Mouse (Mus musculus) embryo, embryonic 9.5 days (tissue): ENCODE measurements around the gene Urb1.

ENCODE experiments used
- DNase-seq: peaks from one replicate; pipeline ENCODE4 v3.0.0-alpha.2; 2017; ENCODE audit errors: extremely low spot score

Urb1 gene

GRCm38 (mm10) chr16:90809975-90810715, at the start of gene Urb1:
TSS of gene Urb1 (minus strand) at chr16:90810413.
- DNase-seq, result peak; percentile 99

- DNase-seq, result no peak
Observed at GRCm38 (mm10) chr16:90858206-90858605, 48.0 kb upstream of the Urb1 start.

- no peak for DNase-seq
Observed at GRCm38 (mm10) chr16:90856552-90857200, 46.5 kb upstream of the Urb1 start.

- DNase-seq, result no peak
Observed at GRCm38 (mm10) chr16:90851621-90852334, 41.6 kb upstream of the Urb1 start.

GRCm38 (mm10) chr16:90850881-90851280, 40.7 kb upstream of the Urb1 start:
- no peak for DNase-seq

- DNase-seq, result peak; percentile 63
Observed at GRCm38 (mm10) chr16:90849262-90849661, 39.0 kb upstream of the Urb1 start.

- DNase-seq, result no peak
Observed at GRCm38 (mm10) chr16:90848697-90849096, 38.5 kb upstream of the Urb1 start.

GRCm38 (mm10) chr16:90845591-90845990, 35.4 kb upstream of the Urb1 start:
- DNase-seq, result no peak

GRCm38 (mm10) chr16:90845038-90845437, 34.8 kb upstream of the Urb1 start:
- DNase-seq, result no peak

- no peak for DNase-seq
Observed at GRCm38 (mm10) chr16:90842164-90842563, 32.0 kb upstream of the Urb1 start.

- DNase-seq, result no peak
Observed at GRCm38 (mm10) chr16:90837431-90837830, 27.2 kb upstream of the Urb1 start.

GRCm38 (mm10) chr16:90833041-90833791, 23.0 kb upstream of the Urb1 start:
- DNase-seq, result no peak

- DNase-seq, result no peak
Observed at GRCm38 (mm10) chr16:90832495-90832894, 22.3 kb upstream of the Urb1 start.

GRCm38 (mm10) chr16:90831676-90832075, 21.5 kb upstream of the Urb1 start:
- DNase-seq, result no peak

- DNase-seq, result peak; percentile 73
Observed at GRCm38 (mm10) chr16:90830686-90831439, 20.6 kb upstream of the Urb1 start.

- peak; percentile 66 for DNase-seq
Observed at GRCm38 (mm10) chr16:90829894-90830685, 19.9 kb upstream of the Urb1 start.

GRCm38 (mm10) chr16:90829136-90829535, 18.9 kb upstream of the Urb1 start:
- DNase-seq, result no peak

- no peak for DNase-seq
Observed at GRCm38 (mm10) chr16:90827498-90827897, 17.3 kb upstream of the Urb1 start.

GRCm38 (mm10) chr16:90826457-90826856, 16.2 kb upstream of the Urb1 start, which contains the start of gene Eva1c:
TSS of gene Eva1c (plus strand) at chr16:90826719.
- no peak for DNase-seq

GRCm38 (mm10) chr16:90826041-90826440, 15.8 kb upstream of the Urb1 start:
- no peak for DNase-seq
